Mouse (Mus musculus): ENCODE data around the gene Dusp2. TPM values are rescaled to one million over a fixed set of nuclear protein-coding genes. Genes with fewer than 3 reads are reported as not detected.
A peak's percentile ranks its signal among the peaks of the same experiment; 100 is the strongest.

Dusp2 gene
- polyA plus RNA-seq, 1 experiment from 2014 or later, result 14.1 TPM

- H3K27me3 ChIP-seq (ENCODE audit: insufficient read depth, poor library complexity, severe bottlenecking), result no peaks in the 10 kb centered on the region
- peak overlapping the region; percentile 93 for H3K27ac ChIP-seq
- H3K4me3 ChIP-seq, result no peak overlapping the region
- H3K36me3 ChIP-seq, result no peaks in the 10 kb centered on the region
- no peaks in the 10 kb centered on the region for H3K9me3 ChIP-seq
- no peak for DNase-seq (ENCODE audit: low spot score)
- 79% methylated on average over 3 of the region's 3 CpGs for WGBS
- peaks cover 84% of the 10 kb centered on the region for H3K4me1 ChIP-seq
Observed at GRCm38 (mm10) chr2:127374131-127374530, 38.2 kb downstream of the Dusp2 start.

GRCm38 (mm10) chr2:127375087-127375486, 39.1 kb downstream of the Dusp2 start:
- WGBS, result 30% methylated on average over 3 of the region's 3 CpGs
- peaks cover 81% of the 10 kb centered on the region for H3K4me1 ChIP-seq
- H3K4me3 ChIP-seq, result peak overlapping the region; percentile 12; the same call in 1 of the 2 replicates
- H3K36me3 ChIP-seq, result no peaks in the 10 kb centered on the region
- H3K27me3 ChIP-seq (ENCODE audit: insufficient read depth, poor library complexity, severe bottlenecking), result no peaks in the 10 kb centered on the region
- H3K27ac ChIP-seq, result peak overlapping the region; percentile 93
- no peak for DNase-seq (ENCODE audit: low spot score)
- H3K9me3 ChIP-seq, result no peaks in the 10 kb centered on the region

- no peaks in the 10 kb centered on the region for H3K27me3 ChIP-seq (ENCODE audit: insufficient read depth, poor library complexity, severe bottlenecking)
- peak overlapping the region; percentile 32; the same call in 1 of the 2 replicates for H3K27ac ChIP-seq
- H3K36me3 ChIP-seq, result no peaks in the 10 kb centered on the region
- WGBS, result 50% methylated on average over 7 of the region's 7 CpGs
- H3K9me3 ChIP-seq, result no peaks in the 10 kb centered on the region
- no peak for DNase-seq (ENCODE audit: low spot score)
- H3K4me1 ChIP-seq, result peaks cover 73% of the 10 kb centered on the region
- H3K4me3 ChIP-seq, result no peak overlapping the region
Observed at GRCm38 (mm10) chr2:127375759-127376341, 39.9 kb downstream of the Dusp2 start.

- no peak for DNase-seq (ENCODE audit: low spot score)
- H3K27me3 ChIP-seq (ENCODE audit: insufficient read depth, poor library complexity, severe bottlenecking), result no peaks in the 10 kb centered on the region
- H3K27ac ChIP-seq, result peak overlapping the region; percentile 32
- H3K36me3 ChIP-seq, result no peaks in the 10 kb centered on the region
- H3K4me1 ChIP-seq, result peaks cover 66% of the 10 kb centered on the region
- H3K9me3 ChIP-seq, result no peaks in the 10 kb centered on the region
- H3K4me3 ChIP-seq, result no peak overlapping the region
- 81% methylated on average over 6 of the region's 6 CpGs for WGBS
Observed at GRCm38 (mm10) chr2:127376423-127377051, 40.6 kb downstream of the Dusp2 start.

- Histone ChIP-seq H3K27me3 (ENCODE audit: insufficient read depth, poor library complexity, severe bottlenecking) (no peaks in the 10 kb centered on the region), H3K9me3 (no peaks in the 10 kb centered on the region), H3K36me3 (no peaks in the 10 kb centered on the region), H3K4me3 (no peak overlapping the region), H3K4me1 (peaks cover 52% of the 10 kb centered on the region), H3K27ac (peak overlapping the region; percentile 49; the same call in 1 of the 2 replicates)
- 67% methylated on average over 7 of the region's 7 CpGs for WGBS
- DNase-seq (ENCODE audit: low spot score), result no peak
Observed at GRCm38 (mm10) chr2:127377942-127378610, 42.1 kb downstream of the Dusp2 start.

GRCm38 (mm10) chr2:127378611-127378990, 42.6 kb downstream of the Dusp2 start:
- WGBS, result 75% methylated on average over 7 of the region's 7 CpGs
- Histone ChIP-seq H3K4me1 (peaks cover 49% of the 10 kb centered on the region), H3K27ac (peak overlapping the region; percentile 49; the same call in 1 of the 2 replicates), H3K36me3 (no peaks in the 10 kb centered on the region), H3K4me3 (no peak overlapping the region), H3K9me3 (no peaks in the 10 kb centered on the region), H3K27me3 (ENCODE audit: insufficient read depth, poor library complexity, severe bottlenecking) (0 out of 2 replicates have a peak, but pooled peaks cover 1% of the 10 kb centered on the region)
- no peak for DNase-seq (ENCODE audit: low spot score)

- H3K27me3 ChIP-seq (ENCODE audit: insufficient read depth, poor library complexity, severe bottlenecking), result 0 out of 2 replicates have a peak, but pooled peaks cover 4% of the 10 kb centered on the region
- peak overlapping the region; percentile 49 for H3K27ac ChIP-seq
- H3K4me3 ChIP-seq, result no peak overlapping the region
- no peaks in the 10 kb centered on the region for H3K9me3 ChIP-seq
- peaks cover 46% of the 10 kb centered on the region for H3K4me1 ChIP-seq
- no peaks in the 10 kb centered on the region for H3K36me3 ChIP-seq
- no peak for DNase-seq (ENCODE audit: low spot score)
- WGBS, result 51% methylated on average over 3 of the region's 3 CpGs
Observed at GRCm38 (mm10) chr2:127379250-127379649, 43.3 kb downstream of the Dusp2 start.

GRCm38 (mm10) chr2:127383881-127384280, 47.9 kb downstream of the Dusp2 start:
- WGBS, result 68% methylated on average over 7 of the region's 7 CpGs
- peaks cover 8% of the 10 kb centered on the region; the same call in 1 of the 2 replicates for H3K27me3 ChIP-seq (ENCODE audit: insufficient read depth, poor library complexity, severe bottlenecking)
- DNase-seq (ENCODE audit: low spot score), result no peak
- H3K27ac ChIP-seq, result no peak overlapping the region
- peaks cover 24% of the 10 kb centered on the region for H3K4me1 ChIP-seq
- H3K4me3 ChIP-seq, result no peak overlapping the region
- no peaks in the 10 kb centered on the region for H3K9me3 ChIP-seq
- no peaks in the 10 kb centered on the region for H3K36me3 ChIP-seq

GRCm38 (mm10) chr2:127387521-127387920, 51.6 kb downstream of the Dusp2 start:
- Histone ChIP-seq H3K36me3 (no peaks in the 10 kb centered on the region), H3K4me3 (no peak overlapping the region), H3K27me3 (ENCODE audit: insufficient read depth, poor library complexity, severe bottlenecking) (peaks cover 8% of the 10 kb centered on the region; the same call in 1 of the 2 replicates), H3K27ac (0 out of 2 replicates have a peak overlapping the region, but pooled peaks have one; percentile 22), H3K4me1 (peaks cover 15% of the 10 kb centered on the region), H3K9me3 (no peaks in the 10 kb centered on the region)
- WGBS, result 71% methylated on average over 2 of the region's 2 CpGs
- DNase-seq (ENCODE audit: low spot score), result no peak

Other genes with a start within 250 kb of the Dusp2 start
- 70.9 and 76.9 TPM in 2 replicates for gene Ncaph, start 202.2 kb upstream of the Dusp2 start, polyA plus RNA-seq (2016; fragmentation: Nextera tagmentation; extraction: Ambion mirVana)
- gene Itpripl1, start 192.7 kb upstream of the Dusp2 start, polyA plus RNA-seq (2016; fragmentation: Nextera tagmentation; extraction: Ambion mirVana), result 12.4 and 13.1 TPM in 2 replicates
- 2.0 TPM in 2 replicates for gene 1810024B03Rik, start 127.9 kb upstream of the Dusp2 start, polyA plus RNA-seq (2016; fragmentation: Nextera tagmentation; extraction: Ambion mirVana)
- 61.8 and 64.4 TPM in 2 replicates for gene Snrnp200, start 127.8 kb upstream of the Dusp2 start, polyA plus RNA-seq (2016; fragmentation: Nextera tagmentation; extraction: Ambion mirVana)
- 58.3 and 61.1 TPM in 2 replicates for gene Ciao1, start 88.3 kb upstream of the Dusp2 start, polyA plus RNA-seq (2016; fragmentation: Nextera tagmentation; extraction: Ambion mirVana)
- 22.1 and 23.1 TPM in 2 replicates for gene Tmem127, start 88.3 kb upstream of the Dusp2 start, polyA plus RNA-seq (2016; fragmentation: Nextera tagmentation; extraction: Ambion mirVana)
- 97.1 and 110 TPM in 2 replicates for gene Stard7, start 65.9 kb upstream of the Dusp2 start, polyA plus RNA-seq (2016; fragmentation: Nextera tagmentation; extraction: Ambion mirVana)
- 0.08 TPM in 1 of 2 replicates, not detected in the other for gene Astl, start 2.5 kb downstream of the Dusp2 start, polyA plus RNA-seq (2016; fragmentation: Nextera tagmentation; extraction: Ambion mirVana)
- 9.2 and 10.1 TPM in 2 replicates for gene Adra2b, start 27.0 kb downstream of the Dusp2 start, polyA plus RNA-seq (2016; fragmentation: Nextera tagmentation; extraction: Ambion mirVana)
- gene Gpat2, start 89.0 kb downstream of the Dusp2 start, polyA plus RNA-seq (2016; fragmentation: Nextera tagmentation; extraction: Ambion mirVana), result 0.28 and 0.71 TPM in 2 replicates
- gene Fahd2a, start 108.4 kb downstream of the Dusp2 start, polyA plus RNA-seq (2016; fragmentation: Nextera tagmentation; extraction: Ambion mirVana), result 24.5 and 27.8 TPM in 2 replicates
- gene Kcnip3, start 185.9 kb downstream of the Dusp2 start, polyA plus RNA-seq (2016; fragmentation: Nextera tagmentation; extraction: Ambion mirVana), result 1.7 and 2.1 TPM in 2 replicates
- 0.33 and 1.2 TPM in 2 replicates for gene Prom2, start 205.3 kb downstream of the Dusp2 start, polyA plus RNA-seq (2016; fragmentation: Nextera tagmentation; extraction: Ambion mirVana)